Mouse (Mus musculus): ENCODE results near the gene Colgalt2.

Colgalt2 gene

DNA sequence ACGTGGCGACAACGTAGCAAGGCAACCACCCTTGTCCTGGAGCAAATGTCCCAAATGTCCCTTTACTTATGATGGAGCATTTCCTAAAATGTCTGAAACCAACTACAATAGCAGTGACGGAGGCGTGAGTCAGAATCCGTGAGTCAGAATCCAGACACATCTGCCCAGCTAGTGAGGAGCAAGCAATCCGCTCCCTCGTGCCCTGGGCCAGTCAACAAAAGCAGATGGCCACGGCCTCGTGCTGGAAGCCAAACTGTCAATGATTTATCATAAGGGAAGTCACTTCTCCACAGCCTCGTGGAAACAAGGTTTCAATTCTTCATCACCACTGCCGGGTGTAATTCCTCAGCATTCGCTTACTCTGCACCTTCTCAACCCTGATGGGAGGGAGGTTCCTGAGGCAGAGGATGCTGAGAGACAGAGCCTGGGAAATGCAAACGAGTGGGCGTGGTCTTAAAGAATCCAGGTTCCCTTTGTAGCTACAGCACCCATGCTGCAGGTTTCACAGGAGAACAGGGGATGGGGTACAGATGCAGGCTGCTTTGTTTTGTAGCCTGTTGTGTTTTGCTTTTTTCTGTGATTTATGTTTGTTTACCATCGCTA, 136.9 kb downstream of the Colgalt2 start:
- peak; percentile 35 for DNase-seq (ENCODE audit: low spot score)

- no peak for DNase-seq (ENCODE audit: low spot score)
These were observed 137.6 kb downstream of the Colgalt2 start for GRCm38 (mm10) chr1:152537186-152537585.

- no peak for DNase-seq (ENCODE audit: low spot score)
These were observed 139.2 kb downstream of the Colgalt2 start for GRCm38 (mm10) chr1:152538817-152539216.

- peak; percentile 14 for DNase-seq (ENCODE audit: low spot score)
These were observed 140.8 kb downstream of the Colgalt2 start for GRCm38 (mm10) chr1:152540304-152540887.

GRCm38 (mm10) chr1:152542747-152543378, 143.2 kb downstream of the Colgalt2 start:
- no peak for DNase-seq (ENCODE audit: low spot score)

DNA sequence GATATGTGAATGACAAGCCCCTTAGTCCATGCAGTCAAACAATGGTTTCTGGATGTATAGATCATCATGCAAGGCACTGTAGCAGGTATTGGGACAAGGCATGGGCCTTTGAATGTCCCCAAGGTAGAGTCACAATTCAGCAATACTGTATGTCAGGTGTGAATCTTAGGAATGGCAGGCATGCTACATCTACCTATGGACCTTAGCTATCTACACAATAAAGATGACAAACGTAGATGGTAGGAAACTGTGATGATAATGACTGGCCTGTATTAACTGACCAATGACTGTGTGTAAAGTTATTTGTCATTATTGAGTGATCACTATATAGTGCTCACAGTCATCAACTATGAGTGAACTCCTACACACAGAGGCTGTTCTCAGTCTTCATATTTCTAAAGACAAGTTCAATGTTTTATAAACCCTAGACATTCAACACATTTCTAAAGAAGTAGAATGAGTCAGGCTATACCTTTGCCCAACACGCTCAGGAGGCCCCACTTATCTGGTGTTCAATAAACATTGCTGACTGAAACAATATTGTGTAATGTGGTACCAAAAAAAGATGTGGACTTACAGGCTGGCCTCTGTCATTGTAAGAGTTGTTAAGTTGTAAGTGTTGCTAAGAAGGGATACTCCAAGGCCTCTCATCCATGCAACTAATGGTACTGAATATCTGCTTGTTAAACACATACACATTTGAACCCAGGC, 144.0 kb downstream of the Colgalt2 start:
- no peak for DNase-seq (ENCODE audit: low spot score)

DNA sequence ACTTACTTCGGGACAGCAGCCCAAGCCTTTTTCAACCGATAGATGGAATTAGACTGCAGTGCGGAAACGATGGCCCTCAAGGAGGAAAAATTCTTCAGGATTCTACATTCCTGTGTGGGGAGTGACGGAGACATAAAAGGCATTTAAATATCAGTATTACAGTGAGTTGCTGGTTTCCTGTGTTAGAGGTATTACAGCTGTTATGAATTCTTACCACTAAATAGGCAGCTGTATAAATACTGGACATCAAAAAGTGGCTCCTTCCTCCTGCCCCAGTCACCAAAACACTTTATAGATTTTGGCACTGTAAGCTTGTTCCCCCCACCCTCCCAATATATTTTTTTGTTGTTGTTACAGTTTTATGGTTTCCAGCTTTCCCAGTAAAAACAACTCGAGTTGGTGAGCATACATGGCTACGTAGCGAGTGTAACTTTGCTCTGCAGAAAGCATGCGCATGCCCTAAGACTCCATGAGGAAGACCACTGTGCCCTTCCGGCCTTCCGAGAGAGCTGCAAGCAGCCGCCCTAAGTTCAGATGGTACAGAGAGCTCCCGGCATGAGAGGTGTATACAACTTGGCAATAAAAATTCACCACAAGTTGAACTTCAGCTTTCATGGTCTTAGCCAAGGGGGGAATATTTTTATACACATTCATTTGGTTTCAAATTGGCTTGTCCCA, 149.6 kb downstream of the Colgalt2 start:
- DNase-seq (ENCODE audit: low spot score): no peak

DNA sequence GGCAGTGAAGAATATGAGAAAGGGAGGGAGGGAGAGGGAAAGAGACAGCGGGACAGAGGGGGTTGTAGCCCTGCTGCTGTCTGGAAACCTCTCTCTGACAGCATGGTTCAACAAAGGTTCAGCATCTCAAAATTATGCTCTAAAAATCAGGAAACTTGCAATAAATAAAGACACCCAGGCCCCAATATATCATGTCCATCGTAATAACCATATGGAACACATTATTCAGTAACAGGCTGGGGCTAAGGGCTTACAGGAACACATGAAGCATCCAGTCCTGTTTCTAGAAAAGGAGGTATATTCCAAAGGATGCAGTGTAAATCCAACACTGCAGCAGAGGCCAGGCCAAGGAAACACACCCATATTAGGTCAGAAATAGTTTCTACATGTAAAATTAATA, 150.9 kb downstream of the Colgalt2 start:
- DNase-seq (ENCODE audit: low spot score): no peak

DNA sequence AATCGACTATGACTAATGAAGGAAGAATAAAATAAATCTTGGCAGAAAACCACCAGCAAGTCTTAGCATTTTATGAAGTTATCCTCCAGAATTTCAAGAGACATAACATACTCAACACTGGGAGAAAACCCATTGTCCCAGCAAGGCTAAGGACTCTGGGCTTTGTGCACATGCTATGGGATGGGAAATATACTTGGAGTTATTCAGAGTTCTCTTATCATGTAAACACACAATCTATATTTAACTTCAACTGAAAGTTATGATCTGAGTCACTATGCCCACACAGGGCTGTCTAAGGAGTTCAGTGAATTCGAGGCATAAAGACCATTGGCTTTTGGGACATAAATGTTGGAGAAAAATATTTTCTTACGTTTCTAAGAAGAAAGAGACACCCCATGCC, 151.3 kb downstream of the Colgalt2 start:
- no peak for DNase-seq (ENCODE audit: low spot score)

DNA sequence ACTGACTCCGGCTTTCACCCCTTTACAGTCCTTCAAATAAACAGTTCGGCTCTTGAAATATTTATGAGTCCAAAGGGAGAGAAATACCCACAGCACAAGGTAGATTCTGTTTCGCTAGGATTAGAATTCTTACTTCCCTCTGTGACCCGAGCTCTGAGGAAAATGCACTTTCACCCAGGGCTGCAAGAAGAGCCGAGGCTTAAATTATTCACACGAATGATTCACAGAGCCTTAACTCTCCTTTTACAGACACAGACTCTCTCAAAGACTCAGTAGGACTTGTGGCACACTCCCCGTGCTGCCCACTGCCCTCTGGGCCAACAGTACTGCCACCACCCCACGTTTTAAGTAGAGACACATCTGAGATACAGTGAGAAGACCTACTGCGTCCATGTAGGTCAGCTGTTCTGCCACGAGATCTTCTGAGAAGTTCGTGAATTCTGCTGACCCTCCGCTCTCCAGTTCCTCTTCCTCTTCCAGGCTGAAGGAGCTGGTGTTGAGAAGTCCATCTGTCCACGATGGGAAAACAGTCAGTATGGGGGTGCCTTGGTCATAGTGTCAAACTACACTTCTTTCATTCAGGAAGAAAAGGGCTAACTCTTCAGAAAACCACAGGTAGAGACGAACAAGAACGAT, 154.4 kb downstream of the Colgalt2 start:
- DNase-seq (ENCODE audit: low spot score): no peak

- peak; percentile 87 for DNase-seq (ENCODE audit: low spot score)
These were observed 156.4 kb downstream of the Colgalt2 start for GRCm38 (mm10) chr1:152555944-152556573.

GRCm38 (mm10) chr1:152556576-152557281, 157.1 kb downstream of the Colgalt2 start:
- DNase-seq (ENCODE audit: low spot score): peak; percentile 87

Data from adipocyte (in vitro differentiated cells).